Mouse (Mus musculus) hindbrain, embryonic 16.5 days (tissue): ENCODE measurements around the gene Smarcd1. TPM values are rescaled to one million over a fixed set of nuclear protein-coding genes. Genes with fewer than 3 reads are reported as not detected.

Source experiments
- ATAC-seq: fragments of 200-750 bp; cut with Nextera tagmentation; 2 replicates; pipeline ENCODE4 v1.8.0; 2017; ENCODE audit warnings: moderate TSS enrichment, moderate library complexity
- H3K27ac ChIP-seq: fragments of 300-500 bp; sonication (generic); 2 replicates; pipeline ENCODE4 v1.5.1; 2014; ENCODE audit warnings: low read depth, mild to moderate bottlenecking, control low read depth, low read length, moderate library complexity
- H3K27me3 ChIP-seq: fragments of 300-500 bp; sonication (generic); replicated peaks from 2 replicates; pipeline ENCODE4 v1.6.1; 2014; ENCODE audit warnings: low read length; ENCODE audit not compliant: control insufficient read depth, insufficient read depth
- H3K36me3 ChIP-seq: fragments of 300-500 bp; sonication (generic); 2 replicates; pipeline ENCODE4 v1.6.1; 2014; ENCODE audit warnings: mild to moderate bottlenecking, low read length, moderate library complexity, mixed read lengths; ENCODE audit not compliant: control insufficient read depth, insufficient read depth
- H3K4me1 ChIP-seq: fragments of 300-500 bp; sonication (generic); 2 replicates; pipeline ENCODE4 v1.6.1; 2014; ENCODE audit warnings: low read depth, low read length; ENCODE audit not compliant: control insufficient read depth, insufficient read depth
- H3K4me2 ChIP-seq: fragments of 300-500 bp; sonication (generic); 2 replicates; pipeline ENCODE4 v1.6.1; 2014; ENCODE audit warnings: mild to moderate bottlenecking, low read length, control low read depth, moderate library complexity
- H3K4me3 ChIP-seq: fragments of 300-500 bp; sonication (generic); 2 replicates; pipeline ENCODE4 v1.5.1; 2014; ENCODE audit warnings: mild to moderate bottlenecking, low read length, control low read depth, moderate library complexity
- H3K9ac ChIP-seq: fragments of 300-500 bp; sonication (generic); 2 replicates; pipeline ENCODE4 v1.6.1; 2014; ENCODE audit warnings: low read depth, mild to moderate bottlenecking, control low read depth, low read length, moderate library complexity
- H3K9me3 ChIP-seq: fragments of 300-500 bp; sonication (generic); 2 replicates; pipeline ENCODE4 v1.6.1; 2014; ENCODE audit warnings: mild to moderate bottlenecking, low read length, moderate library complexity; ENCODE audit not compliant: control insufficient read depth
- WGBS: fragments of 180-500 bp; shearing (Covaris S2); extraction: QIAGEN DNeasy Blood & Tissue Kit; methylation state at CpG from one replicate; pipeline ENCODE4 v1.1.7; 2014; 5-methylcytosine and 5-hydroxymethylcytosine counted together
- polyA plus RNA-seq: library from polyadenylated mRNA; unstranded; fragments of >200 nt; fragmentation: Nextera tagmentation; extraction: Ambion mirVana; gene quantifications from 2 replicates; pipeline ENCODE4 v1.2.1, GENCODE M21; 2015

The Smarcd1 gene
- polyA plus RNA-seq, 1 experiment from 2014 or later: 71.7 TPM

DNA sequence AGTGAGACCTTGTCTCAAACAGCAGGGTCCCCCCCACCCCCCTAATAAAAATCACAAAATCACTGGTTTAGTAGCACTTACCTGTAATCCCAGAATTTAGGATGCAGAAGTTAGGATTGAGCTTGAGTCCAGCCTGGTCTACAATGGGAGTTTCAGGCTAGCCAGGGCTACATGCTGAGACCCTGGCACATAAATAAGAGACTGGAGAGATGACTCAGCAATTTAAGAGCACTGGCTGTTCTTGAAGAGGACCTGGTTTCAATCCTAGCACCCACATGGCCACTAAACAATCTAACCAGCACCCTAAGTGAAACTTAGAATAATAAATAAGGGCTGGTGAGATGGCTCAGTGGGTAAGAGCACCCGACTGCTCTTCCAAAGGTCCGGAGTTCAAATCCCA is 29.2 kb downstream of the Smarcd1 start:
- peaks cover 22% of the 10 kb centered on the region for H3K36me3 ChIP-seq
- 100% methylated on average over 2 of the region's 2 CpGs for whole genome bisulfite sequencing
- H3K9ac ChIP-seq: no peak overlapping the region
- H3K9me3 ChIP-seq: no peaks in the 10 kb centered on the region
- H3K4me2 ChIP-seq: no peak overlapping the region
- no peak overlapping the region for H3K27ac ChIP-seq
- peaks cover 6% of the 10 kb centered on the region for H3K4me1 ChIP-seq
- no peak for ATAC-seq
- H3K27me3 ChIP-seq: no peaks in the 10 kb centered on the region
- no peak overlapping the region for H3K4me3 ChIP-seq

DNA sequence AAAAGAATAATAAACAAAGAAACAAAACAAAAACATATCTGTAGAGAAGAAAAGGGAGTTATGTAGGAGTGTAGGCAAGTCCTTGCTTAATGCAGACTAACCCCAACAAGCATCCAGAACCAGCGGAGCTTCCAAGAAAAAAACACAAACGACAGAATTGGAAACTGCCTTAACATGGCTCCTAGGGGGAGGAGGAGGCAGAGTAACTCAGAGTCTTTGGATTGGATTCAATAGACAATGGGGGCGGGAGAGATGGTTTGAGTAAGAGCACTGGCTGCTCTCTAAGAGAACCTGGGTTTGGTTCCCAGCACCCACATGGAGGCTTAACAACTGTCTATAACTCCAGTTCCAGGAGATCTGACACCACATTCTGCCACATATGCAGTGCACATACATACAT is 29.7 kb downstream of the Smarcd1 start:
- H3K4me1 ChIP-seq: peaks cover 1% of the 10 kb centered on the region
- no peak overlapping the region for H3K9ac ChIP-seq
- WGBS: 95% methylated on average over 3 of the region's 3 CpGs
- no peaks in the 10 kb centered on the region for H3K9me3 ChIP-seq
- H3K4me2 ChIP-seq: no peak overlapping the region
- H3K27me3 ChIP-seq: no peaks in the 10 kb centered on the region
- H3K36me3 ChIP-seq: peaks cover 27% of the 10 kb centered on the region
- H3K27ac ChIP-seq: no peak overlapping the region
- ATAC-seq: no peak
- no peak overlapping the region for H3K4me3 ChIP-seq

DNA sequence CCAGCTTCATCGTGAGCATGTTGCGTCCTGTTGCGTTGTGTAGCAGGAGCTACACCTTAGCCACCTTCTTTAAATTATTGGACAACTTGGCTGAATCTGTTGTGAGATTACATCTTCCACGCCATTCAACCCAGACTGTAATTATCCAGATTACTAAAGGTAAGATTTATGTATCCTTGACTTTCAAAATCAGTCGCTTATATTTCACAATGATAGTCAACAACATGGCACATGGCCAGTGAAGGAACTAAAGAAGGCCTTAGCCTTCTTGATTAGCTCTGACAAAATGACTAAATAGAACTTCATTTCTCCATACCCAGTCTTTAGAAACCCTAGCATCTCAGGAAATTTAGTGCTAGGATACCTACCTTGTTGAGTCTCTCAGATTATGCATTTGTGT is 31.3 kb downstream of the Smarcd1 start:
- Histone ChIP-seq H3K27me3 (no peaks in the 10 kb centered on the region), H3K36me3 (peaks cover 28% of the 10 kb centered on the region), H3K4me2 (no peak overlapping the region), H3K4me1 (no peaks in the 10 kb centered on the region), H3K4me3 (no peak overlapping the region), H3K9ac (no peak overlapping the region), H3K9me3 (no peaks in the 10 kb centered on the region), H3K27ac (no peak overlapping the region)
- ATAC-seq: no peak
- 95% methylated on average over 5 of the region's 5 CpGs for WGBS

DNA sequence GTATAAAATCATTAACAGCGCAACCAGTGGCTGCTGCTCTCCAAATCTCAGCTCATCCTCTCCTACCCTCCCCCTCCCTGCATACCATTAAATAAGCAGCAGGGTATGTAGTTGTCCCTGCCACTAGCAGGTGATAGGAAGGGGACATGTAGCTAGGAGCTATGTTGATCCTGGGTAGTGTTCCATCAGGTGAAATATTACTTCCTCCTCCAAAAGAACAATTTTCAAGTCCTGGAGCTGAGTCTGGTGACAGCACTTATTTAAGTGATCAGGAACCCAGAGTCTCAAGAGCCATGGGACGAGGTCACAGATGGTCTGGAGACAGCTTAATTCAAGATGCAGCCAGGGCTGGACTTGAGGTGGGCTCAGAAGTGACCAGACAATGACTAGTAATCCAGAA is 33.7 kb downstream of the Smarcd1 start:
- H3K4me3 ChIP-seq: no peak overlapping the region
- no peaks in the 10 kb centered on the region for H3K4me1 ChIP-seq
- H3K4me2 ChIP-seq: no peak overlapping the region
- WGBS: 89% methylated on average over 2 of the region's 2 CpGs
- peaks cover 33% of the 10 kb centered on the region for H3K36me3 ChIP-seq
- no peaks in the 10 kb centered on the region for H3K9me3 ChIP-seq
- no peak overlapping the region for H3K9ac ChIP-seq
- H3K27ac ChIP-seq: no peak overlapping the region
- no peaks in the 10 kb centered on the region for H3K27me3 ChIP-seq
- no peak for ATAC-seq

DNA sequence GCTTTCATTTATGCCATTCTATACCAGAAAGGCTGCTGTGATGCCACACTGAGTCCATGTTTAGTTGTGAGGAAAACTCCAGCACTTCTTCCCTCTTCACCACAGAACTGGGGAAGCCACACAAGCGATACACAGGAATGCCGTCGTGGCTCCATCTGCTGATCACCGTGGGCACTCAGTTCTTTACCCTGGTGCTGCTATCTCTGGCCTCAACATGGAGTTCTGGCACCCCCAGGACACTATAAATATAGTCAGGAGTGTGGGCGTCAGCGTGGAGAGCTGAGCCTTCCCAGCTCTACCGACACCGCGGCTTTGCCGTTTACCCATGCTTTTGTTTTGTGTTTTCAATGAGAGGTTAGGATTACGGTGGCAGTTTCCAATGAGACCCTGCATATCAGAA is 34.7 kb downstream of the Smarcd1 start:
- Histone ChIP-seq H3K27me3 (no peaks in the 10 kb centered on the region), H3K36me3 (peaks cover 38% of the 10 kb centered on the region), H3K4me1 (no peaks in the 10 kb centered on the region), H3K4me3 (no peak overlapping the region), H3K9me3 (no peaks in the 10 kb centered on the region), H3K9ac (no peak overlapping the region), H3K27ac (no peak overlapping the region), H3K4me2 (no peak overlapping the region)
- WGBS: 93% methylated on average over 11 of the region's 11 CpGs
- no peak for ATAC-seq

DNA sequence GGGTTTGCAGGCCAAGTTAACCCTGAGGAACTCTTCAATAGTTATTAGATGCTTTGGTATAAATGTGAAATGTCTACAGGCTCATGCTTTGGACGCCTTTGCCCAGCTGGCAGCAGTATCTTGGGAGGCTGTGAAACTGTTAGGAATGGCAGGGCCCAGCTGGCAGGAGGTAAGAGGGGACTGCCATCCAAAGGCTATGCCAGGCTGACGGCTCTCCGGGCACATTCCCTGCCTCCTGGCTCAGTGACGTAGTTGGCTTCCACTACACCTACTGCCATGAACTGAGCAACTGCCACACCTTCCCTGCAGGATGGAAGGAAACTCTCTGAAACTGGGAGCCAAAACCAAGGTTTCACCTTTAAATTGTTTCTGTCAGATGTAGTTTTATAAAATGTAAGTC is 38.3 kb downstream of the Smarcd1 start:
- H3K36me3 ChIP-seq: peaks cover 45% of the 10 kb centered on the region
- H3K9me3 ChIP-seq: no peaks in the 10 kb centered on the region
- no peak overlapping the region for H3K4me2 ChIP-seq
- 95% methylated on average over 4 of the region's 4 CpGs for WGBS
- H3K4me1 ChIP-seq: no peaks in the 10 kb centered on the region
- H3K27me3 ChIP-seq: no peaks in the 10 kb centered on the region
- ATAC-seq: no peak
- no peak overlapping the region for H3K4me3 ChIP-seq
- H3K27ac ChIP-seq: no peak overlapping the region
- H3K9ac ChIP-seq: no peak overlapping the region

DNA sequence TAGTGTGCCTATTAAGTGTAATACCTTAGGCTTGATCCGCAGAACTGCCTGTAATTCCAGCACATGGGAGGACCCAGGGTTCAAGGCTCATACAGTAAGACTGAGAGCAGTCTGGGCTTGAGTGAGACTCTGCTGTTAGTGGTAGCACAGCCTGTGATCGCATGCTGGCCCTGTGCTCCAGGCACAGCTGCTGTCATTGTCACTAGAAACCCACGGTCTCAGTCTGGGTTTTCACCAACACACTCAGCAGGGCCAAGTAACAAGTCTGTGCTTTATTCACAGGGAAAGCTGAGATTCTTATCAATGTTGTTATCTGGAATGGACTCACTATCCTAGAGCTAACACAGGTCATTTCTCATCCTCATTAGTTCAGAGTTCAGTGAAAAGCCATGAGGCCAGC is 52.3 kb downstream of the Smarcd1 start:
- H3K9ac ChIP-seq: no peak overlapping the region
- WGBS: 66% methylated on average over 3 of the region's 3 CpGs
- no peak for ATAC-seq
- no peak overlapping the region for H3K4me2 ChIP-seq
- no peak overlapping the region for H3K27ac ChIP-seq
- no peaks in the 10 kb centered on the region for H3K4me1 ChIP-seq
- H3K4me3 ChIP-seq: no peak overlapping the region
- H3K9me3 ChIP-seq: peaks cover 4% of the 10 kb centered on the region; the same call in 1 of the 2 replicates
- H3K36me3 ChIP-seq: no peaks in the 10 kb centered on the region; the same call in 1 of the 2 replicates
- H3K27me3 ChIP-seq: no peaks in the 10 kb centered on the region

Other genes starting within 250 kb of the Smarcd1 start
- 11.6 and 17.7 TPM in 2 replicates for gene Nckap5l, start 244.4 kb upstream of the Smarcd1 start, polyA plus RNA-seq
- 16.8 and 17.7 TPM in 2 replicates for gene Bcdin3d, start 227.4 kb upstream of the Smarcd1 start, polyA plus RNA-seq
- 58.2 and 66.8 TPM in 2 replicates for gene Faim2, start 174.0 kb upstream of the Smarcd1 start, polyA plus RNA-seq
- 0.11 TPM in 1 of 2 replicates, not detected in the other for gene Aqp2, start 123.1 kb upstream of the Smarcd1 start, polyA plus RNA-seq
- 0.70 and 0.95 TPM in 2 replicates for gene Aqp5, start 111.3 kb upstream of the Smarcd1 start, polyA plus RNA-seq
- 0.68 and 0.70 TPM in 2 replicates for gene Aqp6, start 100.7 kb upstream of the Smarcd1 start, polyA plus RNA-seq
- 56.7 and 64.6 TPM in 2 replicates for gene Racgap1, start 50.5 kb upstream of the Smarcd1 start, polyA plus RNA-seq
- gene Asic1, start 31.8 kb upstream of the Smarcd1 start, polyA plus RNA-seq: 45.1 and 59.4 TPM in 2 replicates
- not detected in 2 replicates for gene Gm17349, start 3.4 kb downstream of the Smarcd1 start, polyA plus RNA-seq
- gene Gpd1, start 15.4 kb downstream of the Smarcd1 start, polyA plus RNA-seq: 3.1 and 4.6 TPM in 2 replicates
- 175 and 191 TPM in 2 replicates for gene Cox14, start 23.5 kb downstream of the Smarcd1 start, polyA plus RNA-seq
- 91.9 and 95.2 TPM in 2 replicates for gene Cers5, start 70.8 kb downstream of the Smarcd1 start, polyA plus RNA-seq
- 12.9 and 15.3 TPM in 2 replicates for gene Lima1, start 173.3 kb downstream of the Smarcd1 start, polyA plus RNA-seq